Mouse (Mus musculus) urinary bladder, adult 2 months (tissue): ENCODE data around the gene Zfp446. TPM values are rescaled to one million over a fixed set of nuclear protein-coding genes. Genes with fewer than 3 reads are reported as not detected.

Experiments used
- DNase-seq: peaks from one replicate; pipeline ENCODE4 v3.0.0; 2022; ENCODE audit warnings: low spot score
- polyA plus RNA-seq: library from polyadenylated mRNA; depleted of rRNA; stranded (reverse); fragments of >200 nt; gene quantifications from 2 replicates; pipeline ENCODE4 v1.2.3, GENCODE M21; 2012; rRNA removed

Zfp446 gene
- polyA plus RNA-seq, 1 experiment: 6.3 TPM

- peak; percentile 63 for DNase-seq
Measured at GRCm38 (mm10) chr7:13024805-13025204, 47.2 kb downstream of the Zfp446 start.

DNA sequence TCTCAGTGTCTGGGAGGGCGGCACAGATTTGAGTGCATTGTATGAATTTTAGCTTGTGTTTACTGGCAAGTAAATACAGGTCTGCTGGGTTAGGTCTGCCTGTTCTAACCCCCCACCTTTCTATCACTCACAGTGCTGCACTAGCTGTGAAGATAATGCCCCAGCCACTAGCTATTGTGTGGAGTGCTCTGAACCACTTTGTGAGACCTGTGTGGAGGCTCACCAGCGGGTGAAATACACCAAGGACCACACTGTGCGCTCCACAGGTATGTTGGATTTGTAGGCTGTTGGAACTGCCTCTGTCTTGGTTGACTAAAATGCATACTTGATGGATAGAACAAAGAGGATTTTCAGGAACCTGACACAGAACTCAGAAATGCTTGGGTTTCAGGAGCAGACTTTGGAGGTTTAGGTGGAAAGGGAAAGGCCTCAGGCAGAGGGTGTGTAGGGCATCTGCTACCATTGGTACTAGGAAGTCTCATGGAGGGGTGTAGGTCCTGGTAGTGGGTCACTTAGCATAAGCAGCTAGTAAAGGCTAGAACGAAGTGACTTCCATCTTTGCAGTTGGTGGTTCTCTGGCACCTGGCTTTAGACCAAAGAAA lies 48.0 kb downstream of the Zfp446 start:
- no peak for DNase-seq

- no peak for DNase-seq
Measured at GRCm38 (mm10) chr7:13028986-13029385, 51.3 kb downstream of the Zfp446 start.

GRCm38 (mm10) chr7:13031069-13031468 lies 53.4 kb downstream of the Zfp446 start:
- DNase-seq: no peak

DNA sequence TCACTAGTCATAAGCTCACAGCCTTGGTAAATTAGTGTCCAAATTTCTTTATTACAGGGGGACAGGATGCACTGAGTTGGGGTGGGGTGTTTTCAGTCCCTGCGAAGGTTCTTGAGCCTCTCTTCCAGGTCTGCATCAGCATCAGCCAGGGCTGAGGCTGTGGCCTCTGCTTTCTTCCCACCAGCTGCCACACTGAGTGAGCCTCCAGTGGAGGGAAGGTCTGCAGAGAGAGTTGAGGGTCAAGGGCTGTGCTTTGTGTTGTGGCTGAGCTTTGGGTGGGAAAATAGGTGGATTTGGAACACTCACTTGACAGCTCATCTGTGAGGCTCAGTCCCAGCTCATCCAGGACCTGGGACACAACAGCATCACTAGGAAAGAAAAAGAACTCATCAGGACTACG lies 54.3 kb downstream of the Zfp446 start:
- no peak for DNase-seq

GRCm38 (mm10) chr7:13032541-13032940 lies 54.9 kb downstream of the Zfp446 start:
- no peak for DNase-seq

DNA sequence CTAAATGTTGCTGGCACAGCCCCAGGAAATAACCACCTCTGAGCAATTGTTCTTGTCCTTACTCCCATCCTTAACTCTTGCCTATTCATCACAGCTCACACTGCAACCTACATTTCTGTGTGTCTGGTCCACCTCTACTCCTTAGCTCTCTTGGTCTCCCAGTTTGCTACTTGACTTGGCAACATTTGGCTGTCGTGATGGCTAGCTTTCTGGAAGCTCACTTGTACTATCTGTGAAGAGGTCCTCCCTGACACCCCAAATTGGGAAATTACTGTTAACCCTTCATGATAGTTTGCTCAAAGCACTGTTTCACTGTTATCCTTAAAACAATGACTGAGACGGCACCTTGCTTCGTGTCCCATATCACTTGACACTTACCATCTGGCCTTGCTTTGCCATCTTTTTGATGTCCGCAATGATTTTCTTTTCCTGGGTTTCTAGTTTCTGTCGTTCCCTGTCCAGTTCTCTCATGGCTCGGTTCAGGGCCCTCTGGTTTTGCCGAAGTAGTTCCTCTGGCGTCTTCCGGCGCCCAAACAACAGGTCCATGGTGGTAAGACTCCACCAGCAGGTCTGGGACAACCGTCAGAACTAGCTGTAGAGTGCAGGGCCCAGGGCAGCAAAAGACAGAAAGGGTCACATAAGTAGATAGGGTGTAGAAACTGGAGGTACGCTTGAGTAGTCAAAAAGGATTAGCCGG lies 56.0 kb downstream of the Zfp446 start:
- no peak for DNase-seq

DNA sequence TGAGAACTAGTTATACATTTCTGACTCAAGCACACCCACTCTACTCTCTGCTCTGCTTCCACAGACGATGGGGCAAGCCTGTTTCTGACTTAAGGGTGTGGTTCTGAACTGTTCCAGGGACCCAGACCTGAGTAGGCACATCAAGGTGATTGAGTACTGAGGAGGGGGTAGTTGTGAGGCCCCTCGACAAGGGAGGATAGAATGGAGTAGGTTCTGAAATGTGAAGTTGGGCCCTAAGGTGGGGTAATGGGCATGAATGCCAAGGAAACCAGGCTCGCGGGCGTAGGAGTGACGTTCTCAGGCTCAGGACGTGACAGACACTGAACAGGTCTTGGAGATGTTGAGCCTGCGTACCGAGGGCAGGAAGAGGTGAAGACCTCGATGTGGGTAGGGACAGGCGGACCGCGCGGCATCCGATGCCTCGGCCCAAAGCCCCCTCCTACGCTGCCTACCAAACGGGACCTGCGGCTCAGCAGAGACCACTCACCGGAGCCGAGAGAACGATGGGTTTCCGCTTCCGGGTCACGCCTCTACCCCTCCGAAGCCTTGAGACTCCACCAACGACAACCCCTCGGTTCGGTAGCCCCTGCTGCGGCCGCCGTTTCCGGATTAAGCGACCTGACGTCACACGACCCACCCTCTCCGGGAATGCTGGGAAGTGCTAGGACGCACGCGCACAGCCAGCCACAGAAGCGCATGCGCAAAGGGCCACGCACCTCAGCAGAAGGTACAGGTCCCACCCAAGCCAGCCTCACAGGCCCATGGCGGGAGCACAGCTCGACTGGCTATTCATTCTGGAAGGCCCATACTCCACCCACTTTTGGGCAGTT lies 56.7 kb downstream of the Zfp446 start, which contains the start of gene Chmp2a:
TSS of gene Chmp2a (minus strand) at position 660 of the 830 bp plus-strand sequence.
- peak; percentile 95 for DNase-seq

Other genes starting within 250 kb of the Zfp446 start
- gene Vmn2r56, start 242.8 kb upstream of the Zfp446 start, polyA plus RNA-seq: not detected in 2 replicates
- 3.2 and 3.8 TPM in 2 replicates for gene Zscan18, start 174.2 kb upstream of the Zfp446 start, polyA plus RNA-seq
- 12.3 and 13.9 TPM in 2 replicates for gene Zfp329, start 159.0 kb upstream of the Zfp446 start, polyA plus RNA-seq
- gene Zfp110, start 143.1 kb upstream of the Zfp446 start, polyA plus RNA-seq: 21.9 and 22.2 TPM in 2 replicates
- gene Zfp128, start 96.7 kb upstream of the Zfp446 start, polyA plus RNA-seq: 2.5 TPM in 2 replicates
- gene Zscan22, start 80.0 kb upstream of the Zfp446 start, polyA plus RNA-seq: 11.4 and 12.3 TPM in 2 replicates
- 2,520 and 2,810 TPM in 2 replicates for gene Rps5, start 55.6 kb upstream of the Zfp446 start, polyA plus RNA-seq
- 2.1 and 2.3 TPM in 2 replicates for gene Rnf225, start 50.4 kb upstream of the Zfp446 start, polyA plus RNA-seq
- 4.6 and 4.7 TPM in 2 replicates for gene Zfp324, start 12.0 kb upstream of the Zfp446 start, polyA plus RNA-seq
- 0.31 and 0.55 TPM in 2 replicates for gene Slc27a5, start 20.3 kb downstream of the Zfp446 start, polyA plus RNA-seq
- gene Trim28, start 21.3 kb downstream of the Zfp446 start, polyA plus RNA-seq: 186 and 190 TPM in 2 replicates
- 11.7 and 13.2 TPM in 2 replicates for gene Zbtb45, start 32.2 kb downstream of the Zfp446 start, polyA plus RNA-seq
- 240 and 257 TPM in 2 replicates for gene Chmp2a, start 57.0 kb downstream of the Zfp446 start, polyA plus RNA-seq
- 164 and 172 TPM in 2 replicates for gene Ube2m, start 60.4 kb downstream of the Zfp446 start, polyA plus RNA-seq
- gene Mzf1, start 76.9 kb downstream of the Zfp446 start, polyA plus RNA-seq: 1.2 and 1.3 TPM in 2 replicates
- not detected in 2 replicates for gene Vmn1r85, start 117.3 kb downstream of the Zfp446 start, polyA plus RNA-seq
- gene Vmn1r86, start 142.1 kb downstream of the Zfp446 start, polyA plus RNA-seq: not detected in 2 replicates
- gene Vmn1r87, start 162.3 kb downstream of the Zfp446 start, polyA plus RNA-seq: not detected in 2 replicates
- gene Vmn1r88, start 181.7 kb downstream of the Zfp446 start, polyA plus RNA-seq: not detected in 2 replicates
- not detected in 2 replicates for gene Vmn1r89, start 235.2 kb downstream of the Zfp446 start, polyA plus RNA-seq